Mouse (Mus musculus): Measurements from ENCODE around the gene Ube2l3.

DNA sequence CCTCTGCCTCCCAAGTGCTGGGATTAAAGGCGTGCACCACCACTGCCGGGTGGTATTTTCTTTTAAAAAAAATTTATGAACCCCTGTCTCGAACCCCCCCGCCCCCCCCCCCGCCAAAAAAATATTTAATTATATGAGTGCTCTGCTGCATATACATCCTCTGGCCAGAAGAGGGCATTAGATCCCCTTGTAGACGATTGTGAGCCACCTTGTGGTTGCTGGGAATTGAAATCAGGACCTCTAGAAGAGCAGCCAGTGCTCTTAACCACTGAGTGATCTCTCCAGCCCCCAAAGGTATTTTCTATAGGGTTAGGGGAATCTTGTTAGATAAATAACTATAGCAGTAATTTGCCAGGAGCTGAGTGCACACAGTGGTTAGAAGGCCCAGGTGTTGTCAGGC, 2.5 kb upstream of the Ube2l3 start:
- TF ChIP-seq CTCF (IDR thresholded peaks at IDR 0.05; ENCODE audit: low read depth) (peak; percentile 83), EP300 (optimal IDR thresholded peaks at IDR 0.05) (no peak)

Measured in stomach, postnatal 0 days (tissue).